Comparison of ENCODE assay signal across 9 mouse cellular contexts in genomic region chr7:139272639-139273396, GRCm38 (mm10). TPM values are rescaled to one million over a fixed set of nuclear protein-coding genes. Genes with fewer than 3 reads are reported as not detected.
DNase-seq lines count a peak whose midpoint lies in the region; TF ChIP-seq lines count a peak whose summit lies in the region.
"Had no signal": no experiment of that assay in that cellular context is flagged by ENCODE, and none has a peak within 500 bp of the region (broad histone marks: within the 10 kb centered on the region; RNA-seq: fewer than 3 reads in every experiment).

No protein-coding gene starts in this region.

- 15% methylated on average over 1 of the region's 1 CpGs for WGBS in heart, adult 2 months
- 12% methylated on average over 1 of the region's 1 CpGs for WGBS in spleen, adult 2 months

- H3K4me1 ChIP-seq in heart, adult 2 months (ENCODE audit: control insufficient read depth, insufficient read depth, low read length) = peaks cover 15% of the 10 kb centered on the region
- peaks cover 5% of the 10 kb centered on the region; the same call in 1 of the 2 replicates for H3K4me1 ChIP-seq in spleen, adult 2 months (ENCODE audit: control insufficient read depth, insufficient read depth, insufficient read length)

- TF ChIP-seq CTCF in heart, adult 2 months (IDR thresholded peaks at IDR 0.05) = no peak
- TF ChIP-seq CTCF in spleen, adult 2 months (IDR thresholded peaks at IDR 0.05; ENCODE audit: extremely low read depth, insufficient read depth, insufficient read length, insufficient replicate concordance) = no peak

- no peak overlapping the region for H3ac ChIP-seq in myocyte (ENCODE audit: control insufficient read depth, insufficient read length)

- peak overlapping the region; percentile 71 for H3K4me2 ChIP-seq in myocyte (ENCODE audit: low read depth)

- intact Hi-C loops in heart, adult 2 months (cut with DNase I) = loop anchor here (1.0 to 2.0 kb wide), 2 partner anchors 26 to 39 kb away; no protein-coding TSS in a partner anchor
- intact Hi-C loops in heart, postnatal 25 days (cut with DNase I) = loop anchor here (2.0 kb wide), 1 partner anchor 22 kb away; no protein-coding TSS in a partner anchor
- intact Hi-C loops in left cerebral cortex, postnatal 25 days (cut with DNase I) = loop anchor here (2.0 kb wide), 1 partner anchor 26 kb away; no protein-coding TSS in a partner anchor

- no peak overlapping the region for H3K4me3 ChIP-seq in heart, adult 2 months
- H3K4me3 ChIP-seq in spleen, adult 2 months (ENCODE audit: extremely low read depth, insufficient read depth, insufficient read length) = no peak overlapping the region
- H3K4me3 ChIP-seq in myocyte = no peak overlapping the region

- peak overlapping the region; percentile 72 for H3K27ac ChIP-seq in heart, adult 2 months
- H3K27ac ChIP-seq in spleen, adult 2 months (ENCODE audit: insufficient read depth, low read length) = peak overlapping the region; percentile 46

- no peaks in the 10 kb centered on the region for H3K27me3 ChIP-seq in heart, adult 2 months (ENCODE audit: control insufficient read depth, insufficient read depth, low read length)
- no peaks in the 10 kb centered on the region for H3K27me3 ChIP-seq in spleen, adult 2 months (ENCODE audit: control insufficient read depth, insufficient read depth, low read length)
- no peaks in the 10 kb centered on the region for H3K27me3 ChIP-seq in myocyte (ENCODE audit: control insufficient read depth, insufficient read depth, insufficient read length)

- DNase-seq in heart, adult 2 months = peak in 1 of 2 experiments; percentile 30
- DNase-seq in heart, postnatal 25 days (ENCODE audit: low spot score) = no peak
- no peak for DNase-seq in spleen, adult 2 months (ENCODE audit: low read depth in 1 of 2, low spot score in 2 of 2)
- no peak for DNase-seq in spleen, postnatal 36 days (ENCODE audit: low spot score in 2 of 2)
- DNase-seq in left cerebral cortex, postnatal 25 days (ENCODE audit: low spot score in 2 of 2) = peak; percentile 61 to 82
- DNase-seq in embryo, embryonic 10.5 days (ENCODE audit: low spot score) = no peak
- no peak for DNase-seq in thymus, postnatal 0 days (ENCODE audit: low spot score)

- no peak for TF ChIP-seq EP300 in heart, adult 2 months (IDR thresholded peaks at IDR 0.05; ENCODE audit: insufficient read depth, low read depth, low read length)

- no peak for TF ChIP-seq POLR2A in heart, adult 2 months (IDR thresholded peaks at IDR 0.05; ENCODE audit: insufficient read depth, low read depth, low read length)
- no peak for TF ChIP-seq POLR2A in spleen, adult 2 months (IDR thresholded peaks at IDR 0.05; ENCODE audit: low read depth, low read length)
- TF ChIP-seq POLR2A in myocyte (IDR thresholded peaks at IDR 0.05; ENCODE audit: insufficient read length, low read depth) = no peak

- peak overlapping the region; percentile 32; the same call in 1 of the 2 replicates for H3K9ac ChIP-seq in heart, adult 2 months (ENCODE audit: low read depth, low read length)

- H3K36me3 ChIP-seq in heart, adult 2 months (ENCODE audit: control insufficient read depth, insufficient read depth, low read length) = no peaks in the 10 kb centered on the region
- no peaks in the 10 kb centered on the region for H3K36me3 ChIP-seq in spleen, adult 2 months (ENCODE audit: control insufficient read depth, insufficient read depth, low read length)
- no peaks in the 10 kb centered on the region for H3K36me3 ChIP-seq in myocyte (ENCODE audit: control insufficient read depth, insufficient read depth)
- H3K36me3 ChIP-seq: G1E had no signal

- H3K79me2 ChIP-seq in heart, adult 2 months (replicated peaks; ENCODE audit: control insufficient read depth, insufficient read depth, low read length) = no peaks in the 10 kb centered on the region
- no peaks in the 10 kb centered on the region for H3K79me2 ChIP-seq in myocyte (ENCODE audit: control insufficient read depth, insufficient read depth)

TF ChIP-seq in myocyte, 11 proteins besides CTCF, POLR2A, EP300 and RAD21:
- TF ChIP-seq POLR2AphosphoS2 (IDR thresholded peaks at IDR 0.05; ENCODE audit: insufficient read length, low read depth) = no peak
- TF ChIP-seq MYOD1 (IDR thresholded peaks at IDR 0.05; ENCODE audit: control insufficient read depth in 1 of 3, insufficient read length in 2 of 3, low read depth in 2 of 3) = peak in 1 of 3 experiments; percentile 48
TF ChIP-seq in myocyte: peak in this region for 1.

RNA-seq across cellular contexts. Expression of gene Pwwp2b, which starts 24.5 kb away (rescaled TPM):
- 10 to 100 TPM in 1 of 2 experiments, 1 to 10 TPM in 1; 8.9 to 10.2 TPM for total RNA-seq in heart, adult 2 months (2021)
- polyA plus RNA-seq in heart, adult 2 months (2012; rRNA removed) = 6.8 and 7.5 TPM in 2 replicates
- 1 to 10 TPM; 8.7 to 9.7 TPM for total RNA-seq in heart, postnatal 25 days (2021)
- 6.4 and 7.6 TPM in 2 replicates for polyA plus RNA-seq in spleen, adult 2 months (2012; rRNA removed)
- 10 to 100 TPM; 10.5 to 11.9 TPM for total RNA-seq in left cerebral cortex, postnatal 25 days (2021)
- 9.6 TPM for polyA plus RNA-seq in myocyte (2012; fragmentation: generic; extraction: Trizol)
- 3.7 and 3.9 TPM in 2 replicates for polyA plus RNA-seq in thymus, postnatal 0 days (2015; fragmentation: Nextera tagmentation; extraction: Ambion mirVana)

RNA-seq across cellular contexts. Expression of gene Stk32c, which starts 59.7 kb away (rescaled TPM):
- under 1 TPM; 0.68 to 0.94 TPM for total RNA-seq in heart, adult 2 months (2021)
- polyA plus RNA-seq in heart, adult 2 months (2012; rRNA removed) = 1.1 and 1.8 TPM in 2 replicates
- under 1 TPM; 0.73 to 0.99 TPM for total RNA-seq in heart, postnatal 25 days (2021)
- polyA plus RNA-seq in spleen, adult 2 months (2012; rRNA removed) = 7.5 and 9.4 TPM in 2 replicates
- total RNA-seq in left cerebral cortex, postnatal 25 days (2021) = 100 to 1,000 TPM; 161 to 176 TPM
- 1.0 TPM for polyA plus RNA-seq in myocyte (2012; fragmentation: generic; extraction: Trizol)
- polyA plus RNA-seq in thymus, postnatal 0 days (2015; fragmentation: Nextera tagmentation; extraction: Ambion mirVana) = not detected in 2 replicates
- total RNA-seq: G1E had no signal
- polyA plus RNA-seq: G1E had no signal

Comparison
In these comparisons a context has a peak if more than half of its experiments do, and no peak if none do; other contexts are left out.
1. DNase-seq: peak in left cerebral cortex, postnatal 25 days (2 of 2); none in heart, postnatal 25 days (single experiment), spleen, adult 2 months (0 of 2), spleen, postnatal 36 days (0 of 2), embryo, embryonic 10.5 days (single experiment) and thymus, postnatal 0 days (single experiment).